Mouse (Mus musculus): Measurements from ENCODE around the gene Lrch3. TPM values are rescaled to one million over a fixed set of nuclear protein-coding genes. Genes with fewer than 3 reads are reported as not detected.

Lrch3 gene
- polyA plus RNA-seq (2012; fragmentation: generic; extraction: Trizol): 9.0 TPM

GRCm38 (mm10) chr16:32913937-32914881 is at the start of gene Lrch3:
Gene Lrch3 (plus strand): TSS chr16:32914100.
- no peaks in the 10 kb centered on the region for H3K36me3 ChIP-seq (ENCODE audit: control insufficient read depth, insufficient read depth)
- H3ac ChIP-seq (ENCODE audit: control insufficient read depth, insufficient read length): peak within 1 kb of the TSS; percentile 84
- peak within 1 kb of the TSS; percentile 97 for H3K4me2 ChIP-seq (ENCODE audit: low read depth)
- H3K79me2 ChIP-seq (ENCODE audit: control insufficient read depth, insufficient read depth): peaks cover 50% of the 10 kb centered on the region
- H3K27me3 ChIP-seq (ENCODE audit: control insufficient read depth, insufficient read depth, insufficient read length): no peaks in the 10 kb centered on the region
- peak within 1 kb of the TSS; percentile 64 for H3K4me3 ChIP-seq
- peak; percentile 95 for TF ChIP-seq POLR2AphosphoS2 (IDR thresholded peaks at IDR 0.05; ENCODE audit: insufficient read length, low read depth)
- no peak for TF ChIP-seq USF1 (IDR thresholded peaks at IDR 0.05; ENCODE audit: low read depth)
- TF ChIP-seq MYOG (IDR thresholded peaks at IDR 0.05; ENCODE audit: control insufficient read depth in 1 of 3, insufficient read depth in 1 of 3, insufficient read length in 2 of 3, low read depth in 2 of 3): peak in 1 of 3 experiments; percentile 29
- peak; percentile 96 for TF ChIP-seq POLR2A (IDR thresholded peaks at IDR 0.05; ENCODE audit: insufficient read length, low read depth)
- no peak for TF ChIP-seq MAX (IDR thresholded peaks at IDR 0.05; ENCODE audit: low read depth)

GRCm38 (mm10) chr16:32865401-32865800 is 48.5 kb upstream of the Lrch3 start:
- no peak overlapping the region for H3ac ChIP-seq (ENCODE audit: control insufficient read depth, insufficient read length)
- H3K4me3 ChIP-seq: no peak overlapping the region
- H3K27me3 ChIP-seq (ENCODE audit: control insufficient read depth, insufficient read depth, insufficient read length): no peaks in the 10 kb centered on the region
- TF ChIP-seq POLR2AphosphoS2 (IDR thresholded peaks at IDR 0.05; ENCODE audit: insufficient read length, low read depth) (no peak), REST (IDR thresholded peaks at IDR 0.05; ENCODE audit: insufficient read depth, insufficient read length) (no peak), SRF (IDR thresholded peaks at IDR 0.05; ENCODE audit: control insufficient read depth, insufficient read length, low read depth) (no peak), POLR2A (IDR thresholded peaks at IDR 0.05; ENCODE audit: insufficient read length, low read depth) (no peak), MAX (IDR thresholded peaks at IDR 0.05; ENCODE audit: low read depth) (no peak), USF1 (IDR thresholded peaks at IDR 0.05; ENCODE audit: low read depth) (no peak), MYOG (IDR thresholded peaks at IDR 0.05; ENCODE audit: control insufficient read depth in 1 of 3, insufficient read depth in 1 of 3, insufficient read length in 2 of 3, low read depth in 2 of 3) (no peak), TCF3 (IDR thresholded peaks at IDR 0.05; ENCODE audit: insufficient read length, low read depth) (no peak), MYOD1 (IDR thresholded peaks at IDR 0.05; ENCODE audit: control insufficient read depth in 1 of 3, insufficient read length in 2 of 3, low read depth in 2 of 3) (no peak), CEBPB (IDR thresholded peaks at IDR 0.05; ENCODE audit: insufficient read depth, poor library complexity, severe bottlenecking) (no peak), E2F4 (IDR thresholded peaks at IDR 0.05; ENCODE audit: insufficient read depth) (no peak), TCF12 (IDR thresholded peaks at IDR 0.05; ENCODE audit: insufficient read depth, poor library complexity, severe bottlenecking) (no peak)
- peaks cover 5% of the 10 kb centered on the region for H3K36me3 ChIP-seq (ENCODE audit: control insufficient read depth, insufficient read depth)
- peaks cover 67% of the 10 kb centered on the region for H3K79me2 ChIP-seq (ENCODE audit: control insufficient read depth, insufficient read depth)
- no peak overlapping the region for H3K4me2 ChIP-seq (ENCODE audit: low read depth)

GRCm38 (mm10) chr16:32866713-32867112 is 47.2 kb upstream of the Lrch3 start:
- Histone ChIP-seq H3K36me3 (ENCODE audit: control insufficient read depth, insufficient read depth) (no peaks in the 10 kb centered on the region), H3K4me3 (peak overlapping the region; percentile 44), H3ac (ENCODE audit: control insufficient read depth, insufficient read length) (no peak overlapping the region), H3K4me2 (ENCODE audit: low read depth) (peak overlapping the region; percentile 66), H3K27me3 (ENCODE audit: control insufficient read depth, insufficient read depth, insufficient read length) (no peaks in the 10 kb centered on the region), H3K79me2 (ENCODE audit: control insufficient read depth, insufficient read depth) (peaks cover 54% of the 10 kb centered on the region)
- TF ChIP-seq E2F4 (IDR thresholded peaks at IDR 0.05; ENCODE audit: insufficient read depth): no peak
- TF ChIP-seq USF1 (IDR thresholded peaks at IDR 0.05; ENCODE audit: low read depth): no peak
- TF ChIP-seq CEBPB (IDR thresholded peaks at IDR 0.05; ENCODE audit: insufficient read depth, poor library complexity, severe bottlenecking): no peak
- TF ChIP-seq SRF (IDR thresholded peaks at IDR 0.05; ENCODE audit: control insufficient read depth, insufficient read length, low read depth): no peak

- Histone ChIP-seq H3ac (ENCODE audit: control insufficient read depth, insufficient read length) (peak overlapping the region; percentile 18), H3K4me2 (ENCODE audit: low read depth) (peak overlapping the region; percentile 97), H3K79me2 (ENCODE audit: control insufficient read depth, insufficient read depth) (peaks cover 40% of the 10 kb centered on the region), H3K4me3 (peak overlapping the region; percentile 44), H3K27me3 (ENCODE audit: control insufficient read depth, insufficient read depth, insufficient read length) (no peaks in the 10 kb centered on the region), H3K36me3 (ENCODE audit: control insufficient read depth, insufficient read depth) (no peaks in the 10 kb centered on the region)
- TF ChIP-seq MYOG (IDR thresholded peaks at IDR 0.05; ENCODE audit: control insufficient read depth in 1 of 3, insufficient read depth in 1 of 3, insufficient read length in 2 of 3, low read depth in 2 of 3) (peak in 2 of 3 experiments; percentile 33 to 38), USF1 (IDR thresholded peaks at IDR 0.05; ENCODE audit: low read depth) (peak; percentile 95), POLR2AphosphoS2 (IDR thresholded peaks at IDR 0.05; ENCODE audit: insufficient read length, low read depth) (peak; percentile 93), MYOD1 (IDR thresholded peaks at IDR 0.05; ENCODE audit: control insufficient read depth in 1 of 3, insufficient read length in 2 of 3, low read depth in 2 of 3) (peak in 2 of 3 experiments; percentile 28 to 34), TCF3 (IDR thresholded peaks at IDR 0.05; ENCODE audit: insufficient read length, low read depth) (no peak), POLR2A (IDR thresholded peaks at IDR 0.05; ENCODE audit: insufficient read length, low read depth) (peak; percentile 88), REST (IDR thresholded peaks at IDR 0.05; ENCODE audit: insufficient read depth, insufficient read length) (no peak), MAX (IDR thresholded peaks at IDR 0.05; ENCODE audit: low read depth) (peak; percentile 76), E2F4 (IDR thresholded peaks at IDR 0.05; ENCODE audit: insufficient read depth) (no peak)
Measured at GRCm38 (mm10) chr16:32867919-32868552, 45.9 kb upstream of the Lrch3 start.
